Mouse (Mus musculus) lung, postnatal 0 days (tissue): Measurements from ENCODE around the gene Cav2.

Source experiments
- CTCF ChIP-seq: IDR thresholded peaks from 2 replicates; pipeline ENCODE4 v1.5.1; 2016; ENCODE audit warnings: antibody characterized with exemption, mild to moderate bottlenecking
- EP300 ChIP-seq: IDR thresholded peaks from 2 replicates; pipeline ENCODE4 v1.6.1; 2016; ENCODE audit warnings: antibody characterized with exemption, mild to moderate bottlenecking, control low read depth

GRCm38 (mm10) chr6:17306602-17307325 is 25.8 kb downstream of the Cav2 start:
- TF ChIP-seq CTCF (no peak), EP300 (no peak; the same call in none of the 2 replicates)
